Comparison of ENCODE assay signal across 24 mouse cellular contexts in genomic region chr2:69382838-69383237, GRCm38 (mm10). TPM values are rescaled to one million over a fixed set of nuclear protein-coding genes. Genes with fewer than 3 reads are reported as not detected.
A peak's percentile ranks its signal among the peaks of the same experiment; 100 is the strongest.
DNase-seq lines count a peak whose midpoint lies in the region; ATAC-seq and TF ChIP-seq lines count a peak whose summit lies in the region.
"Had no signal": no experiment of that assay in that cellular context is flagged by ENCODE, and none has a peak within 500 bp of the region (broad histone marks: within the 10 kb centered on the region; RNA-seq: fewer than 3 reads in every experiment).

No protein-coding gene starts in this region.

- no peak for TF ChIP-seq POLR2A in bone marrow, adult 2 months (IDR thresholded peaks at IDR 0.05; ENCODE audit: borderline replicate concordance, control insufficient read depth, low read depth, low read length)
- TF ChIP-seq POLR2A in small intestine, adult 2 months (IDR thresholded peaks at IDR 0.05; ENCODE audit: low read depth, low read length), result no peak

- H3K4me2 ChIP-seq in liver, postnatal 0 days (ENCODE audit: low read depth, low read length), result no peak overlapping the region
- H3K4me2 ChIP-seq: heart, embryonic 13.5 days; hindbrain, embryonic 12.5 days had no signal

- no peaks in the 10 kb centered on the region for H3K27me3 ChIP-seq in small intestine, adult 2 months (ENCODE audit: control insufficient read depth, insufficient read depth, low read length)
- H3K27me3 ChIP-seq in liver, postnatal 0 days (ENCODE audit: insufficient read depth, low read length), result no peaks in the 10 kb centered on the region
- H3K27me3 ChIP-seq: heart, embryonic 13.5 days; hindbrain, embryonic 12.5 days had no signal

- no peak overlapping the region for H3K9ac ChIP-seq in liver, postnatal 0 days (replicated peaks)
- H3K9ac ChIP-seq: heart, embryonic 13.5 days; hindbrain, embryonic 12.5 days had no signal

- H3K79me2 ChIP-seq in macrophage (ENCODE audit: inconsistent target), result no peaks in the 10 kb centered on the region

- no peak for TF ChIP-seq CTCF in bone marrow, adult 2 months (IDR thresholded peaks at IDR 0.05; ENCODE audit: control insufficient read depth, insufficient read depth, low read length)
- TF ChIP-seq CTCF in small intestine, adult 2 months (IDR thresholded peaks at IDR 0.05; ENCODE audit: extremely low read depth, insufficient read length, insufficient replicate concordance, low read depth, low read length), result no peak
- no peak for TF ChIP-seq CTCF in liver, postnatal 0 days (IDR thresholded peaks at IDR 0.05; ENCODE audit: low read depth)

- WGBS in bone marrow, adult 2 months, result 14% methylated on average over 5 of the region's 5 CpGs
- 14% methylated on average over 5 of the region's 5 CpGs for WGBS in macrophage (ENCODE audit: missing documents)
- WGBS in small intestine, adult 2 months, result 62% methylated on average over 5 of the region's 5 CpGs
- 30% methylated on average over 5 of the region's 5 CpGs for WGBS in liver, postnatal 0 days (ENCODE audit: insufficient replicate concordance)

- no peak for ATAC-seq in liver, postnatal 0 days
- ATAC-seq: forebrain, embryonic 14.5 days; hindbrain, embryonic 16.5 days had no signal

- H3K9me3 ChIP-seq in liver, postnatal 0 days (ENCODE audit: low read length), result no peaks in the 10 kb centered on the region
- H3K9me3 ChIP-seq: embryonic facial prominence, embryonic 10.5 days; G1E; heart, embryonic 13.5 days; hindbrain, embryonic 12.5 days had no signal

- no peaks in the 10 kb centered on the region for H3K36me3 ChIP-seq in macrophage (ENCODE audit: inconsistent target)
- H3K36me3 ChIP-seq in small intestine, adult 2 months (ENCODE audit: control insufficient read depth, insufficient read depth, low read length), result no peaks in the 10 kb centered on the region
- no peaks in the 10 kb centered on the region for H3K36me3 ChIP-seq in liver, postnatal 0 days (replicated peaks; ENCODE audit: insufficient read depth, low read length)
- H3K36me3 ChIP-seq: embryonic facial prominence, embryonic 10.5 days; G1E; heart, embryonic 13.5 days; hindbrain, embryonic 12.5 days had no signal

- peak overlapping the region; percentile 48; the same call in 1 of the 2 replicates for H3K27ac ChIP-seq in bone marrow, adult 2 months (ENCODE audit: control insufficient read depth, insufficient read depth, low read depth, low read length, poor library complexity)
- H3K27ac ChIP-seq in macrophage, result 0 out of 2 replicates have a peak overlapping the region, but pooled peaks have one; percentile 38
- peak overlapping the region; percentile 49; the same call in 1 of the 2 replicates for H3K27ac ChIP-seq in small intestine, adult 2 months (ENCODE audit: insufficient read depth, low read depth, low read length)
- no peak overlapping the region for H3K27ac ChIP-seq in liver, postnatal 0 days (ENCODE audit: low read depth)
- H3K27ac ChIP-seq: embryonic facial prominence, embryonic 10.5 days; gastrocnemius, adult 2 months; heart, embryonic 13.5 days; hindbrain, embryonic 12.5 days had no signal

- no peak overlapping the region for H3K4me3 ChIP-seq in bone marrow, adult 2 months (replicated peaks; ENCODE audit: control insufficient read depth, low read depth, low read length)
- H3K4me3 ChIP-seq in macrophage (ENCODE audit: inconsistent target), result no peak overlapping the region
- H3K4me3 ChIP-seq in small intestine, adult 2 months (ENCODE audit: low read depth, low read length), result no peak overlapping the region
- H3K4me3 ChIP-seq in liver, postnatal 0 days (ENCODE audit: low read depth, low read length), result no peak overlapping the region
- H3K4me3 ChIP-seq: embryonic facial prominence, embryonic 10.5 days; gastrocnemius, adult 2 months; heart, embryonic 13.5 days; hindbrain, embryonic 12.5 days had no signal

- TF ChIP-seq EP300 in liver, postnatal 0 days (IDR thresholded peaks at IDR 0.05; ENCODE audit: low read depth), result no peak

- peak; percentile 37 for DNase-seq in 416B (ENCODE audit: low read depth)
- no peak for DNase-seq in T-cell, adult 2 months (ENCODE audit: low spot score)
- DNase-seq in layer of hippocampus, postnatal 25 days (ENCODE audit: extremely low spot score in 1 of 2, low spot score in 1 of 2), result no peak
- no peak for DNase-seq in kidney, postnatal 36 days
- no peak for DNase-seq in liver, postnatal 0 days
- DNase-seq: adrenal gland, postnatal 10 days; cerebellum, adult 11-12 months; cerebellum, adult 9-11 months; cerebellum, postnatal 36 days; gastrocnemius, adult 2 months; gastrocnemius, postnatal 25 days; heart, adult 11 months; heart, postnatal 36 days had no signal

- H3K4me1 ChIP-seq in bone marrow, adult 2 months (ENCODE audit: control insufficient read depth, insufficient read depth, low read length), result peaks cover 2% of the 10 kb centered on the region; the same call in 1 of the 2 replicates
- H3K4me1 ChIP-seq in small intestine, adult 2 months (ENCODE audit: control insufficient read depth, insufficient read depth, insufficient read length, low read length), result peaks cover 19% of the 10 kb centered on the region
- peaks cover 20% of the 10 kb centered on the region for H3K4me1 ChIP-seq in liver, postnatal 0 days (ENCODE audit: insufficient read depth)
- H3K4me1 ChIP-seq: hindbrain, embryonic 12.5 days had no signal

RNA-seq across cellular contexts. Expression of gene Dhrs9, which starts 2.6 kb away (rescaled TPM):
- 1.7 and 3.1 TPM in 2 replicates for polyA plus RNA-seq in bone marrow, adult 2 months (2011; ENCODE audit: insufficient read depth, insufficient read length, low replicate concordance, missing spikeins)
- 10 to 100 TPM in 1 of 26 experiments, 1 to 10 TPM in 20, under 1 TPM in 5; 0.31 to 11.1 (median 2.3) TPM for total RNA-seq in macrophage (2018; cell fraction: chromatin; rRNA removed)
- 10 to 100 TPM in 1 of 26 experiments, 1 to 10 TPM in 24, under 1 TPM in 1; 0.77 to 10.6 (median 4.9) TPM for total RNA-seq in macrophage (2018; cell fraction: cytosol; rRNA removed)
- 1 to 10 TPM in 24 of 26 experiments, under 1 TPM in 2; 0.85 to 8.5 (median 3.4) TPM for total RNA-seq in macrophage (2018; cell fraction: nucleus; rRNA removed)
- 2.0 to 8.4 TPM (median 3.7 TPM) in 3 replicates for polyA plus RNA-seq in macrophage (2018)
- 0.34 and 0.60 TPM in 2 replicates for polyA plus RNA-seq in small intestine, adult 2 months (2012; rRNA removed)
- not detected for total RNA-seq in layer of hippocampus, postnatal 25 days (2021)
- 0.24 and 0.27 TPM in 2 replicates for polyA plus RNA-seq in liver, postnatal 0 days (2015; fragmentation: Nextera tagmentation; extraction: Ambion mirVana)
- total RNA-seq: gastrocnemius, adult 2 months had no signal
- polyA plus RNA-seq: embryonic facial prominence, embryonic 10.5 days; embryonic facial prominence, embryonic 14.5 days; forebrain, embryonic 14.5 days; G1E; heart, embryonic 13.5 days; hindbrain, embryonic 12.5 days had no signal

RNA-seq across cellular contexts. Expression of gene Abcb11, which starts 40.4 kb away (rescaled TPM):
- 3.9 TPM in 1 of 2 replicates, not detected in the other for polyA plus RNA-seq in bone marrow, adult 2 months (2011; ENCODE audit: insufficient read depth, insufficient read length, low replicate concordance, missing spikeins)
- under 1 TPM in 1 of 26 experiments, not detected in 25; 0.16 TPM for total RNA-seq in macrophage (2018; cell fraction: chromatin; rRNA removed)
- total RNA-seq in macrophage (2018; cell fraction: cytosol; rRNA removed), result not detected
- total RNA-seq in macrophage (2018; cell fraction: nucleus; rRNA removed), result under 1 TPM in 1 of 26 experiments, not detected in 25; 0.46 TPM
- not detected in 3 replicates for polyA plus RNA-seq in macrophage (2018)
- not detected in 2 replicates for polyA plus RNA-seq in small intestine, adult 2 months (2012; rRNA removed)
- under 1 TPM in 1 of 2 experiments, not detected in 1; 0.07 TPM for total RNA-seq in layer of hippocampus, postnatal 25 days (2021)
- polyA plus RNA-seq in liver, postnatal 0 days (2015; fragmentation: Nextera tagmentation; extraction: Ambion mirVana), result 74.4 and 74.8 TPM in 2 replicates
- total RNA-seq: gastrocnemius, adult 2 months; gastrocnemius, postnatal 25 days; heart, postnatal 36 days had no signal
- polyA plus RNA-seq: embryonic facial prominence, embryonic 10.5 days; embryonic facial prominence, embryonic 14.5 days; G1E; heart, postnatal 0 days; hindbrain, embryonic 12.5 days had no signal

Comparison
In these comparisons a context has a peak if more than half of its experiments do, and no peak if none do; other contexts are left out.
1. RNA of gene Abcb11, which starts 40.4 kb away (polyA plus RNA-seq): 74.4 to 74.8 TPM in liver, postnatal 0 days; 3.9 TPM in bone marrow, adult 2 months, not detected in macrophage and not detected in small intestine, adult 2 months; every median in the first group is over 10 times any median in the second.